Mouse (Mus musculus) midbrain, postnatal 0 days (tissue): ENCODE measurements around the gene Cxxc4. TPM values are rescaled to one million over a fixed set of nuclear protein-coding genes. Genes with fewer than 3 reads are reported as not detected.

Source experiments
- ATAC-seq: fragments of 200-750 bp; cut with Nextera tagmentation; 2 replicates; pipeline ENCODE4 v1.8.0; 2017; ENCODE audit warnings: moderate number of reproducible peaks, mild to moderate bottlenecking, moderate TSS enrichment, moderate library complexity; ENCODE audit not compliant: low FRiP score
- DNase-seq: peaks from one replicate; pipeline ENCODE4 v3.0.0-alpha.2; 2015; ENCODE audit warnings: low spot score
- H3K27ac ChIP-seq: fragments of 300-500 bp; sonication (generic); 2 replicates; pipeline ENCODE4 v1.5.1; 2014; ENCODE audit warnings: low read depth, mild to moderate bottlenecking, low read length, mixed read lengths
- H3K27me3 ChIP-seq: fragments of 300-500 bp; sonication (generic); 2 replicates; pipeline ENCODE4 v1.6.1; 2014; ENCODE audit warnings: low read length, control low read depth, mixed read lengths; ENCODE audit not compliant: insufficient read depth
- H3K36me3 ChIP-seq: fragments of 300-500 bp; sonication (generic); 2 replicates; pipeline ENCODE4 v1.6.1; 2014; ENCODE audit warnings: low read length, control low read depth, mixed read lengths; ENCODE audit not compliant: insufficient read depth
- H3K4me1 ChIP-seq: fragments of 300-500 bp; sonication (generic); 2 replicates; pipeline ENCODE4 v1.6.1; 2014; ENCODE audit warnings: mild to moderate bottlenecking, control low read depth, antibody characterized with exemption, low read length, mixed read lengths; ENCODE audit not compliant: insufficient read depth
- H3K4me2 ChIP-seq: fragments of 300-500 bp; sonication (generic); 2 replicates; pipeline ENCODE4 v1.6.1; 2014; ENCODE audit warnings: low read depth, mild to moderate bottlenecking, low read length, mixed read lengths; ENCODE audit not compliant: poor library complexity, severe bottlenecking
- H3K4me3 ChIP-seq: fragments of 300-500 bp; sonication (generic); 2 replicates; pipeline ENCODE4 v1.5.1; 2014; ENCODE audit warnings: low read depth, mild to moderate bottlenecking, low read length, moderate library complexity
- H3K9ac ChIP-seq: fragments of 300-500 bp; sonication (generic); replicated peaks from 2 replicates; pipeline ENCODE4 v1.6.1; 2014; ENCODE audit warnings: mild to moderate bottlenecking, low read length, moderate library complexity, mixed read lengths; ENCODE audit not compliant: poor library complexity, severe bottlenecking
- H3K9me3 ChIP-seq: fragments of 300-500 bp; sonication (generic); 2 replicates; pipeline ENCODE4 v1.6.1; 2016; ENCODE audit warnings: low read length, control low read depth
- CTCF ChIP-seq: IDR thresholded peaks from 2 replicates; pipeline ENCODE4 v1.5.1; 2016; ENCODE audit warnings: antibody characterized with exemption, mild to moderate bottlenecking
- WGBS: fragments of 180-500 bp; shearing (Covaris S2); extraction: QIAGEN DNeasy Blood & Tissue Kit; methylation state at CpG from one replicate; pipeline ENCODE4 v1.1.7; 2014; 5-methylcytosine and 5-hydroxymethylcytosine counted together
- polyA plus RNA-seq: library from polyadenylated mRNA; unstranded; fragments of >200 nt; fragmentation: Nextera tagmentation; extraction: Ambion mirVana; gene quantifications from 2 replicates; pipeline ENCODE4 v1.2.1, GENCODE M21; 2015
- total RNA-seq: library from RNA; depleted of rRNA; stranded (reverse); fragments of >200 nt; gene quantifications from 2 replicates; pipeline ENCODE4 v1.2.3, GENCODE M21; 2014

The Cxxc4 gene
- total and polyA plus RNA-seq, 2 experiments from 2014 or later: 39.6 to 55.6 TPM

DNA sequence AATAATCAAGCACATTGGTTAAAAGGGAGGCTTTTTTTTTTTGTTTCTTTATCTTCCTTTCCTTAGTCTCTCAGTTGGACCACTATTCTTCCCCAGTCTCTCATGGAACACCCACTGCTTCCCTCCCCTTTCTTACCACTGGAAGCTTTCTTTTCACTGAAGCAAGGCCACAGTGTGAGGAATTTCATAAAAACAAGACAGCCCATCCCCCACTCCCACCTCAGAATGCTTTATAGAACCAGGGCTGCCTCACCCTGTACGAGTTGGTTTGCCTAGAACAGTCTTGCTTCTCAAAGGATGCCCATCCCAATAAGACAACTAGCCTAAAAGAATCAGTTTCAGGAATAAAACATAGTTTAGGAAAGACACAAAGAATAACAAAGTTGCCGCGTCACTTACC is 23.0 kb downstream of the Cxxc4 start:
- ATAC-seq: no peak

DNA sequence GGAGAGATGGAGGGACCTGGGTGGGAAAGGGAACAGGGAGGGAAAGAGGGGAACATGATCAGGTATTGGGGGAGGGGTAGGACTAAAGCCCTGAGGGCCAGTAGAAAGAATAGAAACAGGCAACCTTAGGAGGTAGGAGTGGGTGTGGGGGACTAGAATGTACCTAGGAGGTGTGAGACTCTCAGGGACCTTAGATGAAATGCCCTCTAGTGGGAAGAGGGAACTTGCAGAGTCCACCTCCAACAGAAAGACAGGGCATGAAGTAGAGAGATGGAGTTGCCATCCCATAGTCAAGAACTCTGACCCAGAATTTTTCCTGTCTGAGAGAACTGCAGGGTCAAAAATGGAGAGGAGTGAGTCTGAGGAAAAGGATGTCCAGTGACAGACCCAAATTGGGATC is 43.4 kb downstream of the Cxxc4 start:
- H3K36me3 ChIP-seq: no peaks in the 10 kb centered on the region
- H3K4me1 ChIP-seq: peaks cover 10% of the 10 kb centered on the region; the same call in 1 of the 2 replicates
- no peak overlapping the region for H3K9ac ChIP-seq
- no peak overlapping the region for H3K4me2 ChIP-seq
- H3K27ac ChIP-seq: no peak overlapping the region
- DNase-seq: no peak
- no peak for ATAC-seq
- no peak overlapping the region for H3K4me3 ChIP-seq
- no peaks in the 10 kb centered on the region for H3K9me3 ChIP-seq
- no peak for TF ChIP-seq CTCF
- H3K27me3 ChIP-seq: no peaks in the 10 kb centered on the region

More for the DNA sequence above, 23.0 kb downstream of the Cxxc4 start:
- Histone ChIP-seq H3K27ac (no peak overlapping the region), H3K27me3 (no peaks in the 10 kb centered on the region), H3K4me1 (0 out of 2 replicates have a peak, but pooled peaks cover 2% of the 10 kb centered on the region), H3K4me3 (no peak overlapping the region), H3K9me3 (no peaks in the 10 kb centered on the region), H3K4me2 (no peak overlapping the region), H3K9ac (no peak overlapping the region), H3K36me3 (no peaks in the 10 kb centered on the region)
- DNase-seq: no peak
- 35% methylated on average over 3 of the region's 3 CpGs for WGBS
- no peak for TF ChIP-seq CTCF

DNA sequence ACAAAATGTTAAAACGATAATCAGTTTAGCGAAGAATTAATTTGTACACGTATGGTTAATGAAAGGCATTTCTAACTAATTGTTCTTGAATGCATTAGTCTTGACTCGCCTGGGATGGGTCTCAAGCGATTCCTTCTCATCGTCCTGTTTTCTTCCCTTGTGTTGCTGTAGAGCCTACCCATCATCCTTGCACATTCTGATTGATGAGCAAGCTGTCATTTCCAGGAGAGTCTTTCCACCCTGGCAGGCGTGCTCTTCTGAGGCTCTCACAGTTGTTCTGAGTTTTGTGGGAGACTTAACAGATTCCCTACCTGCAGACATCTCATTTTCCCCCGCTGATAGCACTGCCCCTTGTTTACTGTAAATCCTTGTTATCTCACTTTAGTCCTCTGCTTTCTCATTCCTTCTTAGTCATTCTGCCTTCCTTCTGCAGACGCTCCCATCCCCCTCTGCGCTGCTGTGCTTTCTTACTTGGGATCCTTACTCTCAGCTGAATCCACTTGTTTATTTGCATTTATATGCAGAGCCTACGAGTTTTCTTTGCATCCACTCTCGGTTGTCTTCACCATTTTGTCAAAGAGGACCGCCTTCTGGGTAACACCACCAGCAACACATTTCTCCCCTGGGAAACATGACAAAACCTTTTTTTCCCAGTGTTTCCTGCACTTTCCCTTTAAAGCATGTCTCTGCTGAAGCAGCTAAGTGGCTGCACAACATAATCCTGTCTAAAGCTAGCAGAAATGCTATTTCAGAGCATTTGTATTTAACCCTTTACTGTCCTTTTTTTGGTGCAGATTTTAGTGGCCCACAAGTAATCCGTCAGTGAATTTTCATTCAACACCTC is 45.5 kb downstream of the Cxxc4 start:
- ATAC-seq (peak; percentile 44; the same call in 1 of the 2 replicates), DNase-seq (peak; percentile 38)
- Histone ChIP-seq H3K4me3 (peak overlapping the region; percentile 23), H3K36me3 (no peaks in the 10 kb centered on the region), H3K4me1 (peaks cover 10% of the 10 kb centered on the region; the same call in 1 of the 2 replicates), H3K27me3 (no peaks in the 10 kb centered on the region), H3K9ac (no peak overlapping the region; the same call in 1 of the 2 replicates), H3K9me3 (no peaks in the 10 kb centered on the region), H3K4me2 (peak overlapping the region; percentile 49), H3K27ac (peak overlapping the region; percentile 67)
- no peak for TF ChIP-seq CTCF
- WGBS: 15% methylated on average over 14 of the region's 14 CpGs

DNA sequence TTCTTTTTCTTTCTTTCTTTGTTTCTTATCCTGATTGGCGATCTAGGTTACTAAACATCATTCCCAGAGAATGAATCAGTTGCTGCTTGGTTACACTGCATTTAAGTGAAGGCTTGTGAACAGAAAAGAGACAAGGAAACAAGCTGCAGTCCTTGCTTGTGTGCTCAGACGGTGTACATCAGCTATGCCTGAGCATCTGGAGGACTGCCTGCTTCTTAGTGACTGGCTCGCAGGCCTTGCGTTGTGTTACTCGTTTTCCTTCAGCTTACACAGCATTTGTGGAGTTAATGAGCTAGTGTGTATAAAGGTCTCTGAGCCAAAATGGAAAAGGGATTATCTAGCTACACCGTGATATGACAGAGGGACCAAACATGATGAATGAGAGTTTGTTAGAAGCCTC is 58.9 kb downstream of the Cxxc4 start:
- Histone ChIP-seq H3K4me2 (no peak overlapping the region), H3K4me3 (no peak overlapping the region), H3K4me1 (no peaks in the 10 kb centered on the region), H3K9ac (no peak overlapping the region), H3K27me3 (no peaks in the 10 kb centered on the region), H3K36me3 (no peaks in the 10 kb centered on the region), H3K9me3 (no peaks in the 10 kb centered on the region), H3K27ac (0 out of 2 replicates have a peak overlapping the region, but pooled peaks have one; percentile 55)
- no peak for TF ChIP-seq CTCF
- WGBS: 24% methylated on average over 6 of the region's 6 CpGs
- DNase-seq (peak; percentile 13), ATAC-seq (no peak)

DNA sequence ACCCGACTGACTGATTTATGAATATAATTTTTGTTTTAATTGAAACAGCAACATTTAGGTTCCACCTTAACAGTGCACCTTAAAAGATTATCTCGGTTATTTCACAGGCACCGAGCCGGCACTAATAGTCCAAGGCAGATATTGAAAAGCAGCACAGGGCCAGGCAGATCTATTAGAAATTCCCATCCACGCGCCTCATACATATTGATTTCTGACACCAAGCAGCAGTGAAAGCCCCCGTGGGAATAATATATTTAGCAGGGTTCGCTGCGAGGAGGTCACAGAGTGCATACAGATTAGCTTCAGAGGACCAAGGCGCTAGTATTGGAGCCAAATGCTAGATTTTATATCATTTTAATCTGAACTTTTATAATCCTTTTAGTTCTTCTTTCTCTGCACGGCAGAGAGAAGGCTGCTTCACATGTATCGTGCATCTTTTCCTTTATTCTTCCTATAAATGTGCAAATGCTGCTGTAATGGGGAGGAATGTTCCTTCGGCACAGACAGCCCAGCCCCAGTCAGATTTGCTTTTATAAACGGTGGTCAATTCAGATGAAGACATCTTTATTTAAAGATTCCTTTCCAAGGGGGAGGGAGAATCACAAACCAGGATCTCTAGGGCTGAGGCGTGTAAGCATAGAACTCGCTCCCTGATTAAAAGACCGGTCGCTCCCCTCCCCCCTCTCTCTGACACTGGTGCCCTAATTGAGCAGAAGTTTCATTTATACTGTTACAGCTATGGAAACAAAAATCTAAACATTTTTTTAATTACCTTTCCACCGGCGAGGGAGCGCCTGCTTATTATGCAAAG is 66.6 kb downstream of the Cxxc4 start:
- H3K9ac ChIP-seq: peak overlapping the region; percentile 55; the same call in 1 of the 2 replicates
- H3K36me3 ChIP-seq: no peaks in the 10 kb centered on the region
- no peaks in the 10 kb centered on the region for H3K27me3 ChIP-seq
- peak; percentile 76 for DNase-seq
- TF ChIP-seq CTCF: no peak
- no peaks in the 10 kb centered on the region for H3K9me3 ChIP-seq
- peak overlapping the region; percentile 73 for H3K27ac ChIP-seq
- ATAC-seq: peak; percentile 73
- H3K4me2 ChIP-seq: peak overlapping the region; percentile 56
- peaks cover 3% of the 10 kb centered on the region; the same call in 1 of the 2 replicates for H3K4me1 ChIP-seq
- 5% methylated on average over 21 of the region's 21 CpGs for WGBS
- peak overlapping the region; percentile 32 for H3K4me3 ChIP-seq

DNA sequence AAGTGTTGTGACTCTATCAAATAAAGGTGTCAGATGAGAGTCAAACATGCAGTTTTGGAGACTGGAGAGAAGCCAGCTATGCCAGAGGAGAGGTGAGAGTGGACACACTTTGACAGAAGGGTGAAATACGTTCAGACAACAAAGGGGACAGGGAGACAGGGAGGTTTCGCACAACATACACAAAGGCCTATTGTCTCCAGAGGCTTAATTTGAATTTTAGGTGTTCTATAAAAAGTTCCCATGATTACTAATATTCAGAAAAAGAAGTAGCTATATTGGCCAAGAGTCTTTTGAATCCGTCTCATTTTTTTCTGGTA is 67.2 kb downstream of the Cxxc4 start:
- peak overlapping the region; percentile 56 for H3K4me2 ChIP-seq
- WGBS: 19% methylated on average over 3 of the region's 3 CpGs
- no peaks in the 10 kb centered on the region for H3K36me3 ChIP-seq

More for the DNA sequence above, 67.2 kb downstream of the Cxxc4 start:
- Histone ChIP-seq H3K4me3 (peak overlapping the region; percentile 32), H3K9ac (peak overlapping the region; percentile 55; the same call in 1 of the 2 replicates), H3K9me3 (no peaks in the 10 kb centered on the region), H3K27me3 (no peaks in the 10 kb centered on the region), H3K4me1 (peaks cover 3% of the 10 kb centered on the region; the same call in 1 of the 2 replicates), H3K27ac (peak overlapping the region; percentile 73)
- ATAC-seq (no peak; the same call in 1 of the 2 replicates), DNase-seq (peak; percentile 17)
- TF ChIP-seq CTCF: no peak
